Mouse (Mus musculus) neural tube, embryonic 10.5 days (tissue): Measurements from ENCODE around the gene Cmah.

Source experiments
- DNase-seq: peaks from one replicate; pipeline ENCODE4 v3.0.0-alpha.2; 2017; ENCODE audit warnings: low spot score; ENCODE audit errors: extremely low spot score

Gene Cmah

DNA sequence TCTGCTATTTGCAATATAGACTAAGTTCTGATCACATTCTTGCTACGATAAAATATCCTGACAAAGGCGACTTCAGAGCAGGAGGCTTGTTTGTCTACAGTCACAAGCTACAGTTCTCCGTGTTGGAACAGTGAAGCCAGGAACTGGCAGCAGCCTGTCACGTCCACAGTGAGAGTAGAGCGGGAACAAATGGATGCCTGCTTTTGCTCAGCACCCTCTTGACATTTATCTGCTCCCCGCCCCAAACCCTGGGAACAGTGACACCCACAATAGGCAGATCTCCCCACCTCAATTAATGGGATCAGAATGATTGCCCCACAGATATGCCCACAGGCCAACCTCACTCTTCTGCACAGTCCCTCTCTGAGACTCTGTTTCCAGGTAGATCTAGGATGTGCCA, 153.6 kb downstream of the Cmah start:
- DNase-seq, result no peak

GRCm38 (mm10) chr13:24481615-24482295, 154.6 kb downstream of the Cmah start:
- DNase-seq, result peak; percentile 20

DNA sequence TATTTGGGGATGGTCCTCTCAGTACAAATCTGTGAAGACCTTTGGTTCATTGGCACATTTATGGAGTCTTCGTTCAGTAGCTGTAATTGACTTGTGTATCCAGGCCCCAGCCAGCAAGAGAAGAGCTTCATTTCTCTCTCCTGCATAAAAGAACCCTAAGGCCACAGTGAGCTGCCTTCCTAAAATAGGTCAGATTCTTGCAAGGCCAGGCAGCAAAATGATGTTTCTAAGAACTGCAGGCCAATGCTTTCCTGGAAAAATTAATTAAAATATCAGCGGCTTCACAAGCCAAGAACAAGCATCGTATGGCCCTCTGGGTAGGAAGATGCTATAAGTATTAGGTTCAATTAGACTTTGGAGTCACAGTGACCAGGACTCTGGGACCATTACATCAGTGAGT, 156.5 kb downstream of the Cmah start:
- no peak for DNase-seq

DNA sequence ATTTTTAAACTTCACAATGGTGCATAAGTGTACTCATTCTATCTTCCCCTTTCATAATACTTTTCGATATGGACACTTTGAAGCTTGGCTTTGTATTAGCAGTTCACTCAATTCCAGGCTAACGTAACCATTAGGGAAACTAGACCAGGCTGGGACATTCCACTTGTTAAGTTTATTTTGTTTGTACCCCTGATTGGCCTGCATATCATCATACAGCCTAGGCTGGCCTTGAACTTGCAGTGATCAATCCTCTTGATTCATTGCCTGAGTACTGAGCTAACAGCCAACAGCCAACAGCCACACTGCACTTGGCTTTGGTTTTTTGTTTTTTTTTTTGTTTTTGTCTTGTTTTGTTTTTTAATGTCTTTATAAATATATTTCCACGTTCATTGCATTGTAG, 157.6 kb downstream of the Cmah start:
- no peak for DNase-seq

- DNase-seq, result no peak
These were observed 158.8 kb downstream of the Cmah start for GRCm38 (mm10) chr13:24485964-24486363.

GRCm38 (mm10) chr13:24486403-24486802, 159.2 kb downstream of the Cmah start:
- no peak for DNase-seq

DNA sequence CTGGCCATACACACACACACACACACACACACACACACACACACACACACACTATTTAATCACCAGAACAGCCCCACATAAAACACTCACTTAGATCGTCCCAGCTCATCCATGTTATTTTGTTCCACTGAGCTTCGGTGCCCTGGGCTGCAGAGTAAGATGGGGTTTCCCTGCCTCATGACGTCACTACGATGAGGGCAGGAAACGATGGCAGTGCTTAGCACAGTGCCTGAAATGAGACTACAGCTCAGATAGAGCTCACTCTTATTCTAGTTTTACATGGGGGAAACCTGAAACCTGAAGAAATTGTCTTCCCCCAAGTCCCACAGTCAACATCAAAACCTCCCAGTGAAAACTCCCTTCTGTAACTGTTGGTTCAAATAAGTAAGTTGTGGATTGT, 159.9 kb downstream of the Cmah start:
- no peak for DNase-seq

GRCm38 (mm10) chr13:24487546-24487945, 160.3 kb downstream of the Cmah start:
- no peak for DNase-seq

GRCm38 (mm10) chr13:24488526-24489070, 161.4 kb downstream of the Cmah start:
- DNase-seq, result no peak

DNA sequence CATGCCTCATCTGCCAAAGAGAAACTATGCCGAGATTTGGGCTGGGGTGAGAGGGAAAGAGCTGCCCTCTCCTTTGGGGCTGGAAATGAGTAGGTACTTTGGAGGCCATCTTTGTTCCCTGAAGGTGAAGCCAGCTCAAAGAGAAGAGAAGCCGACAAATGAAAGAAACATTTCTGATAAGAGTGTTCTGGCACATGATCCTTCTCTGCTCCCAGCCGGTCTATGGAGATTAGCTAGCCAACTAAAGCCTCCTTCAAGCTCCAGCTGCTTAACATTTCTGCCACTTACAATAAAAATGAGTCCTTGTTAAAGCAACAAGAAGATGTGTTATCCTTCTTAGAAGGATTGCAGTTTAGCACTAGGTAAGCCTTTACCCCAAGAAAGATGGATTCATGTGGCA, 162.3 kb downstream of the Cmah start:
- DNase-seq, result no peak

- no peak for DNase-seq
These were observed 162.8 kb downstream of the Cmah start for GRCm38 (mm10) chr13:24490041-24490440.

DNA sequence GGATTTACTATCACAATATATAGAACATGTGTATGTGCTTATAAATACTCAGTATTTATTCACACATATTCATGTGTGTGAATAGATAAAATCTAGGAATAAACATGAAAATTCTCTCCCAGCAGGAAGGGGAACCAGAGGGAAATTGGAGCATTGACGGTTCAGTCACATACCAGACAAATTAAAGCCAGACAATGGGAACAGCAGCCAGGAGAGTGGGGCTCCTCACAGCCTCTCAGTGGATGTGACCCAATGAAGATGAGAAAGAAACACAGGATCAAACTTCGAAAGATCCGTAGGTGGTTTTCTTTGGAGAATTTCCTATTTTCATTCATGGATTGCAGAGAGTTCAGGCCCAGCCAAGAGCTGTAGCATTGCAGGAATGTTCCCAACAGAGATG, 163.9 kb downstream of the Cmah start:
- DNase-seq, result no peak

DNA sequence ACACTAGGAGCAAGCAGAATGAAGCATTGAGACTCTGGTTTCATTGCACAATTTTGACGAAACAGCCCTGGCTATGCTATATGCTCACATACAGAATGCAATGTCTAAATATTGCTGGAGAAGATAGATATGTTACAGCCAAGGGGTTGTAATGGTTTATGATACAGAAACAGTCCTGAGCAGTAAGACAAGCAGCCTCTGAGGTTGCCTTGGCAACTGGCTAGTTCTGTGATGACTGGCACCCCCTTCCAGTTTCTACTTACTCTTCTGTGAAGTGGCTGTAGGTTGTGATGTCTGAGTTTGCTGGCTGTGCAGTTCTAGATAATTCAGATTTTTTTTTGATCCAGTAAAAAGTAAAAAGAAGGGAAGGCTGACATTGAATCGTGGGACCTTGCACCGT, 166.6 kb downstream of the Cmah start:
- no peak for DNase-seq

GRCm38 (mm10) chr13:24496353-24496752, 169.1 kb downstream of the Cmah start:
- DNase-seq, result no peak

DNA sequence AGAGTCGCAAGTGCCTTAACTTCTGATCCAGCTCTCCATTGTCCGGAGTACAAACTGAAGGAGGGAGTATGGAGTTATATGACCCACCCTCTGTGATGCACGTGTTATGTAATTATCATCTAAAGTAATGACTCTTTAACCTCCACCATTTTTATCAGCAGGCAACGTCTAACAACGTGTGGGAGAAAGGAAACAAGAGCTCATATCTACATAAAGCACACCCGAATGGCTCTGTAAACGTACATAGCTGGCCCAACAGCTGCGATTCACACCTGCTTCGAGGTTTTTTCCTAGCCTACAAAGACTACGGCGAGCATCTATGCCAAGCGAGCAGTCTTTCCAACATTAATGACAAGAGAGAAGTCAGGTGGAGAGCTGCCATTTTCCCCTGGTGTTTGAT, 169.8 kb downstream of the Cmah start:
- no peak for DNase-seq

- DNase-seq, result no peak
These were observed 171.1 kb downstream of the Cmah start for GRCm38 (mm10) chr13:24498342-24498741.

- no peak for DNase-seq
These were observed 172.3 kb downstream of the Cmah start for GRCm38 (mm10) chr13:24499505-24499904.

DNA sequence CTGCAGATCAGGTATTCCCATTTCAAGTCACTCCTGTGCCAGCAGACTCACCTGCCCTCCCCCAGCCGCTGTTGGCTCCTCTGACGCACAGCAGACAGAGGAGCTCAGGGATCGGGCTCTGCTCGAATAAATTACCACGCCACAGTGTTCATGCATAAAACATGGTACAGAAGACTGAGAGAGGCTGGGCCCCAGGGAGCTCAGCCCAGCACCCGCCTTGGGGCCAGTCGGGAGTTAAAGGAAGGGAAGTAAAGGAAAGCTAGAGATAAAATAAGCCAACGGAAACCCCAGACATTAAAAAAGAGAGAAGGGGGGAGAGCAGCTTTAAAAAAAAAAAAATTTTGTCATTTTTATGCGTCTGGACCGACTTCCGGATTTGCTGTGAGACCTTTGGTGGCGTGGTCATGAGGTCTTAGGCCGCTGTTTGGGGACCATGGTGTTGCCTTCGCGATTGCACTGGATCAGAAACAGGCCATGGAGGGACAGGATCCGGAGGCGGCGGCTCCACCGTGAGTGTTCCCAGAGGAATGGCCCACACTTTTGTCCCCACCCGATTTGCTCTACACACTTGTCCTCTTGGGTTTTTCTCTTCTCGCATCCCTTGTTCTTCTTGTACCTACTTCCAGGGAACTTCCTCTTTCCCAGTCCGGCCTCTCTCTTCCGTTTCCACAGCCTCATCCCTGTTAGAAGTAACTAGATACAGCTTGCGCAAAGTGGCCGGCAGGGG, 174.1 kb downstream of the Cmah start:
- no peak for DNase-seq

- DNase-seq, result no peak
These were observed 174.7 kb downstream of the Cmah start for GRCm38 (mm10) chr13:24501919-24502318.

DNA sequence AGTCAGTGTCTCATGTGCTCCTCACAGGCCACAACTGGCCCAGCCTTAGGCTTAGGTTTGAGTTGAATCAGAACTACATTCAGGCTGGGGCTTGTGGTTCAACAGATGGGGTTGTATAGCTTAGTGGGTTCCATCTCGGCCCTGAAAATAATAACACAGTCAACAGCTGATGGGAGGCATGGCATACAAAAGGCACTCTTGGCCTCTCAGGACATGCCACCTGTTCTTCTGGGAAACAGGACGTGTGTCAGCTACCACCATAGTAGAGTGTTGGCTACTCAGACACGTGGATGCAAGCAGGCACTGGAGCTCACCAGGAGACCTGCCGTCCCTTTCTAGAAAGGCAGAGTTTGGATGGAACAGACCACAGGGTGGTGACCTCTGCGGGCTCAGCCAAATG, 178.6 kb downstream of the Cmah start:
- DNase-seq, result no peak

- no peak for DNase-seq
These were observed 180.0 kb downstream of the Cmah start for GRCm38 (mm10) chr13:24507156-24507555.

- DNase-seq, result no peak
These were observed 181.7 kb downstream of the Cmah start for GRCm38 (mm10) chr13:24508917-24509316.

GRCm38 (mm10) chr13:24511367-24511766, 184.2 kb downstream of the Cmah start:
- DNase-seq, result no peak
